ENCODE assay signal across 8 mouse cellular contexts in the genomic region with DNA sequence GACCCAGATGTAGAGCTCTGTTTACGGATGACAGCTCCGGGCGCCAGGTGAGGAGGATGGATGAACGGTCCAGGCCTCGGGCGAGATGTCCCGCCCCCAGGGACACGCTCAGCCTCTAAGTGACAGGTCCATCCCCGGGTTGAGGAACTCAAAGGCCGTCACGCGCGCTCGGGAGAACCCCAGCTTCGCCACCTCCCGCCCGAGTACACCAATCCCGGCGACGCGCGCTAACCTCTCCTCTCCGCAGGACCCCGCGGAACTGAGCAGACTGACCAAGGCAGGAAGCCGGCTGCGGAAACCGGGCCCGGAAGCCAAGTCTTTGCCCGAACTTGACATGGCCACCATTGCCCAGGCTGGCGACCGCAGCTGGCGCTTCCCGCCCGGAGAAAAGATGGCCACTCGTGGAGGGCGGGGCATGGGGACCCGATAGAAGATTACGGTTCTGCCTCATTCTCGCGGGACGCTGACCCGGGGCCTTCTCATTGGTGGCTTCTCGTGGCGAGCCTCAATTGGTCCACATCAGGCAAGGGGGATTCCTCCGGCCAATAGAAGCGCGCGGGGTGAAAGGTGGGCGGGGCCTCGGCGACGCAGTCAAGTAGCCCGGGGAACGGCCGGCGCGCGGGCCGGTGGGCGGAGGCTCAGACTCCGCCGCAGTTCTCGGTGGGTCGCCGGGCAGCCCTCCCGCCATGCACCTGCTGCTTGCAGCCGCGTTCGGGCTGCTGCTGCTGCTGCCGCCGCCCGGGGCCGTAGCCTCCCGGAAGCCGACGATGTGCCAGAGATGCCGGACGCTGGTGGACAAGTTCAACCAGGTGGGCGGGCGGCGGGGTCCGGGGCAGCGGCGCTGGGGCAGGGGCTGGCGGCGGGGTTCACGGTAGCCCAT. TPM values are rescaled to one million over a fixed set of nuclear protein-coding genes. Genes with fewer than 3 reads are reported as not detected.
DNase-seq lines count a peak whose midpoint lies in the region; ATAC-seq and TF ChIP-seq lines count a peak whose summit lies in the region.

Gene Alg12 (minus strand): TSS at position 293 of the 880 bp plus-strand sequence.
Gene Creld2 (plus strand): TSS at position 621 of the 880 bp plus-strand sequence.

- H3K9ac ChIP-seq in CH12.LX (ENCODE audit: insufficient read depth, low read depth), result peak within 1 kb of the TSS; percentile 95
- peak within 1 kb of the TSS; percentile 87 for H3K9ac ChIP-seq in forebrain, embryonic 11.5 days (ENCODE audit: low read length)
- peak within 1 kb of the TSS; percentile 92 for H3K9ac ChIP-seq in heart, embryonic 16.5 days (ENCODE audit: low read length)
- peak within 1 kb of the TSS; percentile 89 for H3K9ac ChIP-seq in liver, embryonic 15.5 days
- H3K9ac ChIP-seq in neural tube, embryonic 12.5 days, result peak within 1 kb of the TSS; percentile 79

- no peak for TF ChIP-seq EP300 in CH12.LX (IDR thresholded peaks at IDR 0.05; ENCODE audit: low read length)

- dilution Hi-C loops in CH12.LX (cut with MboI; ENCODE audit: extremely low pct_ligation_motif_present, extremely low pct_unique_long_range_greater_than_20kb, low sequenced_read_pairs), result no loop called here

- TF ChIP-seq POLR2A in CH12.LX (IDR thresholded peaks at IDR 0.05; ENCODE audit: low read depth, low read length), result peak; percentile 87

- no peak for TF ChIP-seq CTCF in CH12.LX (conservative IDR thresholded peaks at IDR 0.05 in 1 of 2, IDR thresholded peaks at IDR 0.05 in 1 of 2; ENCODE audit: low read depth in 2 of 2, low read length in 2 of 2)

- TF ChIP-seq RAD21 in CH12.LX (IDR thresholded peaks at IDR 0.05; ENCODE audit: low read depth, low read length), result no peak

- H3K79me2 ChIP-seq in CH12.LX (replicated peaks; ENCODE audit: control insufficient read depth, extremely low read depth, insufficient read depth, poor library complexity, severe bottlenecking), result peaks cover 16% of the 10 kb centered on the region; the same call in 1 of the 2 replicates

- ATAC-seq in forebrain, embryonic 11.5 days (replicated peaks; ENCODE audit: low FRiP score), result peak; percentile 99
- ATAC-seq in heart, embryonic 16.5 days (replicated peaks; ENCODE audit: extremely low read depth, insufficient read depth, low FRiP score), result peak; percentile 98
- peak; percentile 98 for ATAC-seq in liver, embryonic 15.5 days (ENCODE audit: insufficient read depth)
- peak; percentile 97 for ATAC-seq in neural tube, embryonic 12.5 days (ENCODE audit: low FRiP score, low read depth)

- H3K9me3 ChIP-seq in CH12.LX (replicated peaks; ENCODE audit: low read length), result no peaks in the 10 kb centered on the region
- H3K9me3 ChIP-seq in forebrain, embryonic 11.5 days (ENCODE audit: control insufficient read depth, low read length), result no peaks in the 10 kb centered on the region
- no peaks in the 10 kb centered on the region for H3K9me3 ChIP-seq in heart, embryonic 16.5 days (replicated peaks; ENCODE audit: control insufficient read depth, low read length)
- no peaks in the 10 kb centered on the region for H3K9me3 ChIP-seq in liver, embryonic 15.5 days (replicated peaks)
- H3K9me3 ChIP-seq in neural tube, embryonic 12.5 days, result no peaks in the 10 kb centered on the region

- H3K4me2 ChIP-seq in CH12.LX (ENCODE audit: insufficient read depth, low read depth, poor library complexity, severe bottlenecking), result peak within 1 kb of the TSS; percentile 80
- H3K4me2 ChIP-seq in forebrain, embryonic 11.5 days (ENCODE audit: low read depth, low read length, severe bottlenecking), result peak within 1 kb of the TSS; percentile 88
- H3K4me2 ChIP-seq in heart, embryonic 16.5 days (ENCODE audit: low read depth, low read length), result peak within 1 kb of the TSS; percentile 84
- peak within 1 kb of the TSS; percentile 96 for H3K4me2 ChIP-seq in liver, embryonic 15.5 days
- H3K4me2 ChIP-seq in neural tube, embryonic 12.5 days (replicated peaks), result peak within 1 kb of the TSS; percentile 94

- H3K4me1 ChIP-seq in CH12.LX (ENCODE audit: control insufficient read depth in 1 of 2, insufficient read depth in 2 of 2), result peaks cover 26 to 52% of the 10 kb centered on the region in 2 experiments
- peaks cover 9% of the 10 kb centered on the region; the same call in 1 of the 2 replicates for H3K4me1 ChIP-seq in forebrain, embryonic 11.5 days (replicated peaks; ENCODE audit: control insufficient read depth, insufficient read depth, low read length)
- peaks cover 12% of the 10 kb centered on the region for H3K4me1 ChIP-seq in heart, embryonic 16.5 days (ENCODE audit: control insufficient read depth, insufficient read depth, low read length)
- H3K4me1 ChIP-seq in liver, embryonic 15.5 days (replicated peaks), result peaks cover 28% of the 10 kb centered on the region
- peaks cover 19% of the 10 kb centered on the region for H3K4me1 ChIP-seq in neural tube, embryonic 12.5 days

- under 1% methylated on average over 77 of the region's 88 CpGs for WGBS in forebrain, embryonic 11.5 days
- WGBS in heart, embryonic 16.5 days, result under 1% methylated on average over 88 of the region's 88 CpGs
- under 1% methylated on average over 88 of the region's 88 CpGs for WGBS in liver, embryonic 15.5 days (ENCODE audit: insufficient replicate concordance)
- under 1% methylated on average over 88 of the region's 88 CpGs for WGBS in neural tube, embryonic 12.5 days

- H3K27ac ChIP-seq in CH12.LX (ENCODE audit: insufficient read depth, low read depth), result peak within 1 kb of the TSS; percentile 51
- H3K27ac ChIP-seq in forebrain, embryonic 11.5 days (ENCODE audit: low read depth, low read length), result peak within 1 kb of the TSS; percentile 39; the same call in 1 of the 2 replicates
- H3K27ac ChIP-seq in heart, embryonic 16.5 days (ENCODE audit: low read length), result peak within 1 kb of the TSS; percentile 79
- H3K27ac ChIP-seq in liver, embryonic 15.5 days (replicated peaks), result peak within 1 kb of the TSS; percentile 82
- H3K27ac ChIP-seq in neural tube, embryonic 12.5 days, result peak within 1 kb of the TSS; percentile 17; the same call in 1 of the 2 replicates

- in situ Hi-C loops in CH12.LX (cut with MboI; ENCODE audit: low pct_ligation_motif_present, low pct_unique_long_range_greater_than_20kb, low sequenced_read_pairs), result no loop called here

- peaks cover 34 to 64% of the 10 kb centered on the region in 2 experiments for H3K36me3 ChIP-seq in CH12.LX (replicated peaks in 1 of 2; ENCODE audit: control insufficient read depth in 1 of 2, insufficient read depth in 1 of 2, low read length in 1 of 2)
- peaks cover 7% of the 10 kb centered on the region; the same call in 1 of the 2 replicates for H3K36me3 ChIP-seq in forebrain, embryonic 11.5 days (ENCODE audit: control insufficient read depth, insufficient read depth, low read length)
- H3K36me3 ChIP-seq in heart, embryonic 16.5 days (ENCODE audit: control insufficient read depth, insufficient read depth), result peaks cover 29% of the 10 kb centered on the region
- H3K36me3 ChIP-seq in liver, embryonic 15.5 days (replicated peaks), result peaks cover 40% of the 10 kb centered on the region
- H3K36me3 ChIP-seq in neural tube, embryonic 12.5 days, result peaks cover 50% of the 10 kb centered on the region

- peak within 1 kb of the TSS; percentile 83 to 85 (median 85) for H3K4me3 ChIP-seq in CH12.LX (replicated peaks in 1 of 3; ENCODE audit: low read depth in 2 of 3, low read length in 2 of 3, poor library complexity in 1 of 3)
- peak within 1 kb of the TSS; percentile 82 for H3K4me3 ChIP-seq in forebrain, embryonic 11.5 days (ENCODE audit: low read depth, low read length)
- H3K4me3 ChIP-seq in heart, embryonic 16.5 days (ENCODE audit: low read length), result peak within 1 kb of the TSS; percentile 96
- peak within 1 kb of the TSS; percentile 81 for H3K4me3 ChIP-seq in liver, embryonic 15.5 days (replicated peaks)
- peak within 1 kb of the TSS; percentile 94 for H3K4me3 ChIP-seq in neural tube, embryonic 12.5 days

- peak; percentile 99 for DNase-seq in CH12.LX (ENCODE audit: extremely low read depth)
- DNase-seq in c-Kit-positive CD71-positive TER-119-negative erythroid progenitor cells, embryonic 14.5 days (ENCODE audit: low read depth), result peak; percentile 98
- DNase-seq in forebrain, embryonic 11.5 days (ENCODE audit: low spot score), result peak; percentile 100
- DNase-seq in kidney, postnatal 36 days, result peak; percentile 100
- peak; percentile 99 for DNase-seq in telencephalon, adult 2 months (ENCODE audit: low read depth, low spot score)

- H3K27me3 ChIP-seq in CH12.LX (replicated peaks), result no peaks in the 10 kb centered on the region
- H3K27me3 ChIP-seq in forebrain, embryonic 11.5 days (ENCODE audit: control insufficient read depth, insufficient read depth, low read length), result no peaks in the 10 kb centered on the region
- H3K27me3 ChIP-seq in heart, embryonic 16.5 days (ENCODE audit: control insufficient read depth, insufficient read depth, low read length), result no peaks in the 10 kb centered on the region
- no peaks in the 10 kb centered on the region for H3K27me3 ChIP-seq in liver, embryonic 15.5 days
- no peaks in the 10 kb centered on the region for H3K27me3 ChIP-seq in neural tube, embryonic 12.5 days (replicated peaks)

TF ChIP-seq in CH12.LX, 34 proteins besides CTCF, POLR2A, EP300 and RAD21 (continues in another document):
- no peak for TF ChIP-seq JUN (IDR thresholded peaks at IDR 0.05; ENCODE audit: insufficient read depth, low read depth, low read length)
- TF ChIP-seq TBP (conservative IDR thresholded peaks at IDR 0.05; ENCODE audit: low read depth, low read length), result peak; percentile 43; the same call in 1 of the 2 replicates
- peak; percentile 81 for TF ChIP-seq NELFE (IDR thresholded peaks at IDR 0.05; ENCODE audit: low read depth, low read length)
- TF ChIP-seq RCOR1 (conservative IDR thresholded peaks at IDR 0.05; ENCODE audit: low read depth, low read length), result peak; percentile 90
- peak; percentile 89 for TF ChIP-seq NRF1 (IDR thresholded peaks at IDR 0.05; ENCODE audit: low read depth, low read length)

RNA-seq across cellular contexts. Expression of gene Alg12, which starts in this region (rescaled TPM):
- total RNA-seq in CH12.LX (2012; rRNA removed), result 10.3 and 10.7 TPM in 2 replicates
- 7.5 and 8.1 TPM in 2 replicates for total RNA-seq in CH12.LX (2014; rRNA removed)
- 7.1 and 8.5 TPM in 2 replicates for polyA plus RNA-seq in CH12.LX (2012; ENCODE audit: insufficient read length, low read depth)
- 10.8 and 13.5 TPM in 2 replicates for polyA plus RNA-seq in forebrain, embryonic 11.5 days (2014; fragmentation: Nextera tagmentation; extraction: Ambion mirVana)
- polyA plus RNA-seq in heart, embryonic 16.5 days (2015; fragmentation: Nextera tagmentation; extraction: Ambion mirVana), result 10.1 and 11.1 TPM in 2 replicates
- polyA plus RNA-seq in liver, embryonic 15.5 days (2015; fragmentation: Nextera tagmentation; extraction: Ambion mirVana), result 5.5 and 6.0 TPM in 2 replicates
- 7.6 and 9.9 TPM in 2 replicates for polyA plus RNA-seq in neural tube, embryonic 12.5 days (2016; fragmentation: Nextera tagmentation; extraction: Ambion mirVana)

RNA-seq across cellular contexts. Expression of gene Creld2, which starts in this region (rescaled TPM):
- 85.0 and 150 TPM in 2 replicates for total RNA-seq in CH12.LX (2012; rRNA removed)
- total RNA-seq in CH12.LX (2014; rRNA removed), result 63.6 and 67.6 TPM in 2 replicates
- 93.8 and 107 TPM in 2 replicates for polyA plus RNA-seq in CH12.LX (2012; ENCODE audit: insufficient read length, low read depth)
- 79.4 and 89.4 TPM in 2 replicates for polyA plus RNA-seq in forebrain, embryonic 11.5 days (2014; fragmentation: Nextera tagmentation; extraction: Ambion mirVana)
- polyA plus RNA-seq in heart, embryonic 16.5 days (2015; fragmentation: Nextera tagmentation; extraction: Ambion mirVana), result 57.1 and 61.9 TPM in 2 replicates
- polyA plus RNA-seq in liver, embryonic 15.5 days (2015; fragmentation: Nextera tagmentation; extraction: Ambion mirVana), result 39.6 and 46.2 TPM in 2 replicates
- polyA plus RNA-seq in neural tube, embryonic 12.5 days (2016; fragmentation: Nextera tagmentation; extraction: Ambion mirVana), result 62.8 and 65.2 TPM in 2 replicates

Comparison
In these comparisons a context has a peak if more than half of its experiments do, and no peak if none do; other contexts are left out.
1. Peak in every context shown above with its lines: DNase-seq, ATAC-seq, H3K4me3 ChIP-seq and H3K27ac ChIP-seq.
2. H3K27ac ChIP-seq: peak in every context shown above with its lines; median percentile 82 in liver, embryonic 15.5 days; 79 in heart, embryonic 16.5 days; 51 in CH12.LX; 39 in forebrain, embryonic 11.5 days; 17 in neural tube, embryonic 12.5 days.